Mouse (Mus musculus): ENCODE measurements around the gene Zbtb25. TPM values are rescaled to one million over a fixed set of nuclear protein-coding genes. Genes with fewer than 3 reads are reported as not detected.
A peak's percentile ranks its signal among the peaks of the same experiment; 100 is the strongest.

The Zbtb25 gene
- polyA plus RNA-seq, 1 experiment from 2014 or later = 22.5 TPM

GRCm38 (mm10) chr12:76373991-76374390, 4.6 kb upstream of the Zbtb25 start:
- Histone ChIP-seq H3K4me2 (no peak overlapping the region), H3K36me3 (replicated peaks) (no peaks in the 10 kb centered on the region), H3K27me3 (no peaks in the 10 kb centered on the region), H3K9ac (no peak overlapping the region), H3K4me3 (replicated peaks) (no peak overlapping the region), H3K4me1 (peaks cover 17% of the 10 kb centered on the region), H3K9me3 (no peaks in the 10 kb centered on the region), H3K27ac (no peak overlapping the region)
- WGBS = 78% methylated on average over 6 of the region's 6 CpGs
- no peak for ATAC-seq (ENCODE audit: low FRiP score)

DNA sequence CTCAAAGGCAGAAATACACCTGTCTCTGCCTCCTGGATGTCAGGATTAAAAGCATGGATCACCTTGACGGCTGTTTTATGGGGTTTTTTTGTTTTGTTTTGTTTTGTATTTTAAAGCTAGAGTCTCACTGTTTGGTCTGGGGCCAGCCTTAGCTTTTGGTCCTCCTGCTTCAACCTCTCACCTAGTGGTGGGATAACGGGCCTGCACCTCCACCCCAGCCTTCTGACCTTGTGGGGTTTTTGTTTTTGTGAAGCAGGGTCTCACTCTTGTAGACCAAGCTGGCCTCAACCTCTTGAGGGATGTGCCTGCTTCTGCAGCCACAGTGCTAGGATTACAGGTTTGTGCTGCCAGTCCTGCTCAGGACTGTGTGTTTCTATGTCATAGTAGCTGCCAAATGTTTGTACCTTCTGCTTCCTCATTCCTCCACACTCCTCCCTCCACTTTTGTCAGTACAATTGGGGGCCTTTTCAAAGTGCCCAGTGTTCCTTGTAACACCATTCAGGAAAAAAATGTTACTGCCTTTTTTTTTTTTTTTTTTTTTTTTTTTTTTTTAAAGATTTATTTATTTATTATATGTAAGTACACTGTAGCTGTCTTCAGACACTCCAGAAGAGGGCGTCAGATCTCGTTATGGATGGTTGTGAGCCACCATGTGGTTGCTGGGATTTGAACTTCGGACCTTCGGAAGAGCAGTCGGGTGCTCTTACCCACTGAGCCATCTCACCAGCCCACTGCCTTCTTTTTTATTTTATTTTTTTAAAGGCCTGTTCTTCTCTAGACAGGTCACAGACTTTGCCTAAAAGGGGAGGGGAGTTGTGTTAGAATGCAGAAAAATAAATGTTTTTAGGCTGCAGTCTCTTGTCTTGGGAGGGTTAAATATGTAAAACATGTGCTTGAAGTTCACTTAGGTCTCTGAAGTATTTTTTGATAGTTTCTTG, 3.7 kb upstream of the Zbtb25 start:
- no peak overlapping the region for H3K4me3 ChIP-seq (replicated peaks)

GRCm38 (mm10) chr12:76372046-76372445, 2.6 kb upstream of the Zbtb25 start:
- Histone ChIP-seq H3K9ac (peak overlapping the region; percentile 96), H3K27ac (no peak overlapping the region)
- 40% methylated on average over 7 of the region's 7 CpGs for WGBS

More for the DNA sequence above, 3.7 kb upstream of the Zbtb25 start:
- peaks cover 24% of the 10 kb centered on the region for H3K4me1 ChIP-seq
- no peak overlapping the region for H3K4me2 ChIP-seq
- H3K27me3 ChIP-seq = no peaks in the 10 kb centered on the region
- no peaks in the 10 kb centered on the region for H3K36me3 ChIP-seq (replicated peaks)
- no peak for ATAC-seq (ENCODE audit: low FRiP score)
- whole genome bisulfite sequencing = 66% methylated on average over 7 of the region's 7 CpGs
- H3K27ac ChIP-seq = no peak overlapping the region
- H3K9ac ChIP-seq = no peak overlapping the region; the same call in 1 of the 2 replicates
- H3K9me3 ChIP-seq = no peaks in the 10 kb centered on the region

GRCm38 (mm10) chr12:76370831-76371571, 1.6 kb upstream of the Zbtb25 start:
- Histone ChIP-seq H3K9me3 (no peaks in the 10 kb centered on the region), H3K9ac (peak overlapping the region; percentile 96), H3K4me3 (replicated peaks) (peak overlapping the region; percentile 72), H3K27ac (peak overlapping the region; percentile 99), H3K36me3 (replicated peaks) (no peaks in the 10 kb centered on the region), H3K27me3 (no peaks in the 10 kb centered on the region), H3K4me2 (peak overlapping the region; percentile 84), H3K4me1 (peaks cover 38% of the 10 kb centered on the region)
- peak; percentile 54 for ATAC-seq (ENCODE audit: low FRiP score)
- under 1% methylated on average over 57 of the region's 63 CpGs for WGBS

More at GRCm38 (mm10) chr12:76372046-76372445, 2.6 kb upstream of the Zbtb25 start:
- Histone ChIP-seq H3K4me2 (peak overlapping the region; percentile 84), H3K4me3 (replicated peaks) (peak overlapping the region; percentile 72), H3K27me3 (no peaks in the 10 kb centered on the region), H3K36me3 (replicated peaks) (no peaks in the 10 kb centered on the region), H3K9me3 (no peaks in the 10 kb centered on the region), H3K4me1 (peaks cover 35% of the 10 kb centered on the region)
- ATAC-seq (ENCODE audit: low FRiP score) = no peak

DNA sequence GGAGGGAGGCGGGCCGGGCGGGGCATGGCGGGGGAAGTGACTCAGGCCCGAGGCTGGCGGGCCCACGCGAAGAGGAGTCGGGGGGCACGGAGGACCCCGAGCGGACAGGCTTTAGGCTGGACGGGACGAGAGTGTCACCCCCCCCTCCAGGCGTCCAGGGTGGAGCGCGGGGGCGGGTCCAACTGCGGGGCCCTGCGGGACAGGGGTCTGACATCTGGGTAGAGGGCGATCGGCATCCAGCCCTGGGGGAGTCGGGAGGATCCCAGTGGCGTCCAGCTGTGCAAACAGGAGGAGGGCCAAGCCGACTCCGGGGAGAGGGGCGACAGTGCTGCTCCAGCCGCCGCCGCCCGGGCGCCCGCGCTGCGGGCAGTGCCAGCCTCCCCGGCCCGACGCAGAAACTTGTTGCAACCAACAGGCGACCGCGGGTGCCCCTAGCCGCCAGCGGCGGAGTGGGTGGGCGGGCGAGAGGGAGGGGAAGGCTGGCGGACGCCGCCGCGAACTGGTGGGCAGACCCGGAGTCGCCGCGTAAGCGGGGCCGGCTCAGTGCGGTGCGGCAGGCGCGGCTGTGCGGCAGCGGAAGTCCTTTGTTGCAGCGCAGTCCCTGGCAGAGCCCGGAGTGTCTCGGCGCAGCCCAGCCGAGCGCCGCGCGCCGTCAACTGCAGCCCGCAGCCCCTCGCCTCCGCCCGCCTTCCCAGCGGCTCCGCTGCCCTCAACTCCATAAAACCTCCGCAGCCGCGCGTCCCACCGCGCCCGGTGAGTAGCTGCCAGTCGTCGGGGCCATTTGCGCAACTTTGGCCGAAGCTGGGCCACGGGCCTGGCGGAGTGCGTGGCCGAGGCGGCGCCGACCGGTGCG, 802 bp upstream of the Zbtb25 start, which contains the start of gene Zbtb1:
Gene Zbtb1, plus strand, starts transcription at position 289 of the 853 bp plus-strand sequence.
- under 1% methylated on average over 82 of the region's 99 CpGs for WGBS
- H3K9me3 ChIP-seq = no peaks in the 10 kb centered on the region
- H3K27me3 ChIP-seq = no peaks in the 10 kb centered on the region
- peak within 1 kb of the TSS; percentile 96 for H3K9ac ChIP-seq
- peak within 1 kb of the TSS; percentile 99 for H3K27ac ChIP-seq
- H3K4me1 ChIP-seq = peaks cover 38% of the 10 kb centered on the region
- peak within 1 kb of the TSS; percentile 84 for H3K4me2 ChIP-seq
- peak within 1 kb of the TSS; percentile 72 for H3K4me3 ChIP-seq (replicated peaks)
- no peaks in the 10 kb centered on the region for H3K36me3 ChIP-seq (replicated peaks)
- peak; percentile 73 for ATAC-seq (ENCODE audit: low FRiP score)

- Histone ChIP-seq H3K27ac (peak overlapping the region; percentile 99), H3K27me3 (no peaks in the 10 kb centered on the region), H3K4me1 (peaks cover 38% of the 10 kb centered on the region), H3K9ac (peak overlapping the region; percentile 96), H3K9me3 (no peaks in the 10 kb centered on the region), H3K4me2 (peak overlapping the region; percentile 84), H3K4me3 (replicated peaks) (peak overlapping the region; percentile 72), H3K36me3 (replicated peaks) (0 out of 2 replicates have a peak, but pooled peaks cover 2% of the 10 kb centered on the region)
- under 1% methylated on average over 22 of the region's 26 CpGs for WGBS
- peak; percentile 58 for ATAC-seq (ENCODE audit: low FRiP score)
Measured at GRCm38 (mm10) chr12:76368790-76369205, 604 bp downstream of the Zbtb25 start.

- H3K4me3 ChIP-seq (replicated peaks) = peak overlapping the region; percentile 72
- peak overlapping the region; percentile 96 for H3K9ac ChIP-seq
- H3K4me1 ChIP-seq = peaks cover 38% of the 10 kb centered on the region
- ATAC-seq (ENCODE audit: low FRiP score) = no peak
- H3K27me3 ChIP-seq = no peaks in the 10 kb centered on the region
- 0 out of 2 replicates have a peak, but pooled peaks cover 2% of the 10 kb centered on the region for H3K36me3 ChIP-seq (replicated peaks)
- WGBS = 7% methylated on average over 9 of the region's 9 CpGs
- H3K27ac ChIP-seq = peak overlapping the region; percentile 99
- no peaks in the 10 kb centered on the region for H3K9me3 ChIP-seq
- peak overlapping the region; percentile 84 for H3K4me2 ChIP-seq
Measured at GRCm38 (mm10) chr12:76368201-76368789, 1.1 kb downstream of the Zbtb25 start.

DNA sequence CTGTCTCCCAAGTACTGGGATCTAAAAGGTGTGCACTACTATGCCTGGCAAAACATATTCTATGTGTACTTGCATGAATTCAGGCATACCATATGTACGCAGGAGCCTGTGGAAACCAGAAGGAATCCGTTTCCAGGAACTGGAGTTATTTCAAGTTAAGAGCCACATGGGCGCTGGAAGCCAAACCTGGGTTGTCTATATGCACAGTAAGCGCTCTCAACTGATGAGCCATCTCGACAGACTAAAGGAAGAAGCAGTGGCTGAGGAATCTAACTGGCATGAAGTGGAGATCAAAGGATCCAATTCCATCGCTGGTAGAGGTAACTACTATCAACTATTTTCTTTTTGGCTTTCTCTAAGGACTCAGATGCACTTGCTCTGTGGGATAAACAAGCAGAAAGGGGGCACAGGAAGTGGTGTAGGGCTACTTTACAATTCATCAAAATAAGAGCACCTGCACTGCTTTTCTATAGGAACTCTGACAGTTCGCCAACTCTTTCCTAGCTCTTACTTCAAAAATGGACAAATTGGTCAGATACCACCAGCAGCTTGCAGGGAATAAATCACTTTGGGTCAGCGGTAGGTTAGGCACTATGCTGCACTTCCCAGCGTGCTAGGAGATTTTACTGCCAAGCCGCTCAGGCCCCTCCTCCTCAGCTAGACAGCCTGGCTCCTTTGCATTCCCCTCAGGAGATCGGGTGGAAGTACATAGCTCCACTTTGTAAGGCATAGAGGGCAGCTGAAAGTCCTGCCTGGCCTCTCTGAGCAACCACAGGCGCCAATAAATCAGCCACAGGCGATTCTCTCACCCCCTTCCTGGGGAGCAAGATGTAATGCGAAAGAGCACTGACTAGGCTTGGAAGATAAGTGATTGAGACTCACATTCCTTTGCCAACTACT, 2.1 kb downstream of the Zbtb25 start:
- H3K4me2 ChIP-seq = peak overlapping the region; percentile 84
- 0 out of 2 replicates have a peak, but pooled peaks cover 2% of the 10 kb centered on the region for H3K36me3 ChIP-seq (replicated peaks)
- H3K4me1 ChIP-seq = peaks cover 31% of the 10 kb centered on the region
- no peaks in the 10 kb centered on the region for H3K9me3 ChIP-seq
- ATAC-seq (ENCODE audit: low FRiP score) = no peak
- H3K27ac ChIP-seq = no peak overlapping the region
- H3K4me3 ChIP-seq (replicated peaks) = peak overlapping the region; percentile 72
- H3K9ac ChIP-seq = peak overlapping the region; percentile 96; the same call in 1 of the 2 replicates
- H3K27me3 ChIP-seq = no peaks in the 10 kb centered on the region
- 33% methylated on average over 14 of the region's 14 CpGs for WGBS

DNA sequence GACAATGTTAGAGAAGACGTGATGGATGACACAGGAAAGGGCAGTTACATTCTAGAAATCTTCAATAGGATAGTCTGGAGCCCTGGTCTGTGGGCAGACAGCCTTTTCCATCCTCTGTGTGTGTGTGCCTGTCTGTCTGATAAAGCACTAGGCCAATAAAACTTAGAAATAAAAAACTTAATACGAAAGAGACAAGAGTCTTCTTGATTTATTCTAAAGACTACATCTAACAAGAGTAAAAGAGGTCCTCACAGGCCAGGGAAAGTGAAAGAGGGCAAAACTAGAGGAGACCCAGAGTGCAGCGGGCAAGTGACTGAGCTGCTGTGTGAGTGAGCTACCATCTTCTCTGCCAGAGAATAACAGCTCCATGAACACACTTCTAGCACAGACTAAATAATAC, 3.1 kb downstream of the Zbtb25 start:
- H3K9me3 ChIP-seq = no peaks in the 10 kb centered on the region
- H3K4me2 ChIP-seq = no peak overlapping the region
- peaks cover 21% of the 10 kb centered on the region for H3K4me1 ChIP-seq
- no peaks in the 10 kb centered on the region for H3K27me3 ChIP-seq
- 0 out of 2 replicates have a peak, but pooled peaks cover 2% of the 10 kb centered on the region for H3K36me3 ChIP-seq (replicated peaks)
- H3K4me3 ChIP-seq (replicated peaks) = no peak overlapping the region
- WGBS = 89% methylated on average over 3 of the region's 3 CpGs
- no peak overlapping the region for H3K9ac ChIP-seq
- no peak for ATAC-seq (ENCODE audit: low FRiP score)
- no peak overlapping the region for H3K27ac ChIP-seq

DNA sequence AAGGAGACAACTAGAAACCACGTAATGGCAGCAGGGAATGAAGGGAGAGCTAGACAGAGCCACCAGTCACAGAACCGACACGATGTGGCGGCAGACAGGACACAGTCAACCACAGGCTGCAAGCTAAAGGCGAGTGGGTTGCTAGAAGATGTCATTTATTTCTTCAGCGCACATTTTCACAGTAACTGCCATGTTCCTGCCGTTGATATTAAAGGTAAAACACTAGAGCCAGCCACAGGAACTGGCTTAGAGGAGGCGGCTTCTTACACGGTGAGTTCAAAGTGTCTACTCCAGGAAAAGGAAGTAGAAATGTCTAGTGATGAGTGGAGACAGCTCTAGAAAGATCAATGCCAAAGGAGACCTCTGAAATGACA, 7.1 kb downstream of the Zbtb25 start:
- no peak overlapping the region for H3K4me3 ChIP-seq (replicated peaks)
- H3K27ac ChIP-seq = no peak overlapping the region
- no peak overlapping the region for H3K9ac ChIP-seq
- peaks cover 6% of the 10 kb centered on the region for H3K4me1 ChIP-seq
- WGBS = 85% methylated on average over 9 of the region's 9 CpGs
- H3K27me3 ChIP-seq = no peaks in the 10 kb centered on the region
- no peaks in the 10 kb centered on the region for H3K9me3 ChIP-seq
- no peak for ATAC-seq (ENCODE audit: low FRiP score)
- H3K36me3 ChIP-seq (replicated peaks) = peaks cover 2% of the 10 kb centered on the region; the same call in 1 of the 2 replicates
- no peak overlapping the region for H3K4me2 ChIP-seq

Measured in forebrain, embryonic 12.5 days (tissue).